Mouse (Mus musculus): ENCODE data around the gene Chrm1.
A peak's percentile ranks its signal among the peaks of the same experiment; 100 is the strongest.

Chrm1 gene

DNA sequence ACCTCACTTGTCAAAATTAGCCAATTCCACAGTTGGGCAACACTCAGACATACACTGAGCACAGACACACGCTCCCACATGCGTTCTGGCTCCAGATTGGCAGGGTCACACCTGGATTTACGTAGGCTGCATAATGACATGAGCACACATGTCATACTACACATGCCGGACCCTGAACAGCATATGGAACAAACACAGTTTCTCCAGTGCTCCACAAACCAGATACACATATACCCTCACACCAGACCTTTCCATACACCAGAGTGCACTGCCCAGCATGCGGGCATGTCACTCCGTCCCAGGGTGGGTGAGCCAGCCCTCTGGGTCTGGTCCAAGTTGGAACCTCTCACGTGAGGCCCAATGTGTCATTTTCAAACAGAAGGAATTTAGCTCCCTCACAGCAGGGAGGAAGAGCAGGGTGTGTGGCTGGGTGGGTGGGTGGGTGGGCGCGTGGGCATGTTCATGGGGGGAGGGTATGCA, at the start of gene Chrm1:
TSS of gene Chrm1 (plus strand) at position 430 of the 480 bp plus-strand sequence.
- DNase-seq = no peak

GRCm38 (mm10) chr19:8614343-8614742, 49.2 kb upstream of the Chrm1 start:
- no peak for DNase-seq

- no peak for DNase-seq
Measured at GRCm38 (mm10) chr19:8616314-8616713, 47.3 kb upstream of the Chrm1 start.

GRCm38 (mm10) chr19:8617904-8618303, 45.7 kb upstream of the Chrm1 start, which contains the start of gene Slc22a6:
Slc22a6 (plus strand) TSS chr19:8618039.
- DNase-seq = peak; percentile 59 to 76

DNA sequence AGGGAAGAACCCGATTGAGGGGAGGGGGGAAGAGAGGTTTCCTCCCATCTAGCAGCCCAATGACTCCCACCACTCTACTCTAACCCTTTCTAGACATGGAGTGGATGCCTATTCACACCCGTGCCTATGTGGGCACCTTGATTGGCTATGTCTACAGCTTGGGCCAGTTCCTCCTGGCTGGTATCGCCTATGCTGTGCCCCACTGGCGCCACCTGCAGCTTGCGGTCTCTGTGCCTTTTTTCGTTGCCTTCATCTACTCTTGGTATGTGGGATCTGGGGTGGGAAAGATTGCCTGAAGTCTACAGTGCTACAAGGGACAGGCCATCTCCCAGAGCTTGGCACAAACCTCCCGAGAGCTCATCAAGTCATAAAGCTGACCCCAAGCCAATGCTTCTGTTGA, 42.5 kb upstream of the Chrm1 start:
- DNase-seq = peak in 1 of 2 experiments; percentile 58

DNA sequence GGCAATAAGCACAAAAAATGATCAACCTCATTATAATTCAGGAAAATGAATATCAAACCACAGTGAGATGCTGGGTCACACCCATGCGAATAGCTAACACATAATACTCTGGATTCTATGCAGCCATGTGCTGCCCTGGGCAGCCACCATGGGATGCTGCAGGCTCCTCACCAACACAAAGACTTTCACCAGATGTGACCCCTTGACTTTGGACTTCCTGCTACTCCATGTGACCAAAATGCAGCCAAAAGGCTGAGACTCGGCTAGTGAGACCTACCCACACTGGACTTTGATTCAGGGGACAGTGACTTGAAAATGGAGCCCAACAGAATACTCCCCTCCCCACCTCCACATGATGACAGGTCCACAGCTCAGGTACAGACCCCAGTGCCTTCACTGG, 33.3 kb upstream of the Chrm1 start:
- DNase-seq = peak; percentile 82 to 83

DNA sequence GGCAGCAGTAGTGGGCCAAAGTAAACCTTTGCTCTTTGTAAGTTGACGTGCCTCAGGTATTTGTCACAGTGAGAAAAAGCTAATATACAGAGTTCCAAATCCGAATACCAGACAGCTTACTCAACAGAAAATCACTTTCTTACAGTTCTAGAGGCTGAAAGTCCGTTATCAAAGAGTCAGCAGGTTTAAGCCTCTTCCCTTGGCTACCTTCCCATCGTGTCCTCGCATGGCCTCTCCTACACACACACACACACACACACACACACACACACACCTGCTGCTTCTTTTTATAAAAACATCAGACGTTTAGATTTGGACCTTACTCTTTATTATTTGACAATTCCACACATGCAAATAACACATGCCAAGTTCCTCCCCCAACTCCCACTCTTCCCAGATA, 32.8 kb upstream of the Chrm1 start:
- DNase-seq = peak; percentile 68 to 79

- no peak for DNase-seq
Measured at GRCm38 (mm10) chr19:8632029-8632428, 31.6 kb upstream of the Chrm1 start.

- no peak for DNase-seq
Measured at GRCm38 (mm10) chr19:8642086-8642485, 21.5 kb upstream of the Chrm1 start.

- peak in 1 of 2 experiments; percentile 35 for DNase-seq
Measured at GRCm38 (mm10) chr19:8646393-8646792, 17.2 kb upstream of the Chrm1 start.

DNA sequence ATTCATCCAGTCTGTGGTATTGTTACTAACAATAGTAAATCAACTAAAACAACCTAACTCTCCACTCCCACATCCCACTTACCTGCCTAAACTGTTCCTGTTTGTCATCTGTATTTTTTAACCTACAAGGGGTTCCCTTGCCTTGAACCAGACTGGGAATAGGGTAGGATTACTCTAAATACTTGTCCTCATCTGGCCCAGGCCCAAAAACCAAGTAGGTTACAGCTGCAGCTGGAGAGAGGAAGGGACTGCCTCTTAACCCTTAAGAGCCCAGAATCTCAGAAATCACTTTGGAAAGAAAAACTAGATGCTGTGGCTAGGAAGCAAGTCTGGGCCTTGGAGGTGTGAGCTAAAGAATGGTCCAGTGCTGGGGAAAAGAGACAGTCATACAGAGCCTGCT, 7.8 kb upstream of the Chrm1 start:
- no peak for DNase-seq

GRCm38 (mm10) chr19:8656341-8656740, 7.2 kb upstream of the Chrm1 start:
- peak; percentile 20 to 29 for DNase-seq

GRCm38 (mm10) chr19:8661821-8662307, 1.7 kb upstream of the Chrm1 start:
- DNase-seq = no peak

DNA sequence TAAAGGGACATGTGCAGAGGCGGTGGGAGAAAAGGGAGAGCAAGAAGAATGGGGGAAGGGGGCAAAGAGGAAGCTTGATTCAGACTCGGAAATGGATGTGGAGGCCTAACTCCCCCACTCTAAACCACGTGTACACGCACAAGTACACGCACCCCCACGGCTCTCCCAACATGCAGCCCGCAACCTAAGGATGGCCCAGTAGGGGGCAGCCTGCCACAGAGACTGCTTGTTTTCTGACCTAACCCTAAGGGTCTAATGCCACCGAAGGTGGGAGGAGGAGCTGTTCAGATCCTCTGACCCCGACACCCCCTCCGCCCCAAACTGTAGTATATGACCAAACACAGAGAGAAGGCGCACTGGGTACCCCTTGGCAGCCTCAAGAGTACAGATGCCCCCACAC, 1.3 kb upstream of the Chrm1 start:
- DNase-seq = peak; percentile 22 to 60

DNA sequence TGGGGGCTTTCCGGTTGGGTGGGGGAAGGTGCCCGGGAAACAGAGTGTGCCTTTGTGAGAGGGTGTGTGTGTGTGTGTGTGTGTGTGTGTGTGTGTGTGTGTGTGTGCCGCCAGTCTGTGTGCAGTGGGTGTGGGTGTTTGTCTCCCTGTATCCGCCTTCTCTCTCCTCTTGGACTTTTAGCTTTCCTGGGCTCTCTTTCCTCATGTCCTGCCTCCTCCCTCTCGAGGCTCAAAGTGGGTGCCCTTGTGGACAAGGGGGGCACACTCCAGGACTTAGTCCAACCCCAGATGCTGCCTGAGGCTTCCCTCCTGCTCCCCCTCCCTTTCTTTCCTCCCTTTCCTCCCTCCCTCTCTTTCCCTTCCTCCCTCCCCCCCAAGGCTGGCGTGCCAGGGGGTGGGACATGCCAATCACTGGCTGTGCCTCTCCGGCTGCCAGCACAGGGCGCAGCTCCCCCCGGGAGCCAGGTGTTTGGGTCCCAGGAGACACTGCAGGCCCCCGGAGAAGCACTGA, 377 bp downstream of the Chrm1 start:
- DNase-seq = no peak

- DNase-seq = no peak
Measured at GRCm38 (mm10) chr19:8664859-8665258, 1.3 kb downstream of the Chrm1 start.

GRCm38 (mm10) chr19:8665746-8666145, 2.2 kb downstream of the Chrm1 start:
- DNase-seq = no peak

DNA sequence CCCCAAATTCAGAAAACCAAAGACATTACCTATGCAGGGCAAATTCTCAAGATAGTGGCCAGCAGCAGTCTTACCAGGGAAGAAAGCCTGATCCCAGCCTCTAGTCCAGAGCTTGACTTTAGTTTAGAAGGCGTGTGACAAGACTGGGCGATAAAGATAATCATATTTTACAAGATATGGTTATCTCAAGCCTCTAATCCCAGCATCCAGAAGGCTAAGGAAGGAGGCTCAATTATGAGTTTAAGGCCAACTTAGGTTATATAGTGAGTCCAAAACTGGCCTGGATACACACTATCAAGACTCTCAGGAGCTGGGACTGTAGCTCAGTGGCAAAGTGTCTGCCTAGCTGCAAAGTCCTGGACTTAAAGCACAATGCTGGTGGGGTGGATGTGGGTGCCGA, 9.3 kb downstream of the Chrm1 start:
- DNase-seq = no peak

DNA sequence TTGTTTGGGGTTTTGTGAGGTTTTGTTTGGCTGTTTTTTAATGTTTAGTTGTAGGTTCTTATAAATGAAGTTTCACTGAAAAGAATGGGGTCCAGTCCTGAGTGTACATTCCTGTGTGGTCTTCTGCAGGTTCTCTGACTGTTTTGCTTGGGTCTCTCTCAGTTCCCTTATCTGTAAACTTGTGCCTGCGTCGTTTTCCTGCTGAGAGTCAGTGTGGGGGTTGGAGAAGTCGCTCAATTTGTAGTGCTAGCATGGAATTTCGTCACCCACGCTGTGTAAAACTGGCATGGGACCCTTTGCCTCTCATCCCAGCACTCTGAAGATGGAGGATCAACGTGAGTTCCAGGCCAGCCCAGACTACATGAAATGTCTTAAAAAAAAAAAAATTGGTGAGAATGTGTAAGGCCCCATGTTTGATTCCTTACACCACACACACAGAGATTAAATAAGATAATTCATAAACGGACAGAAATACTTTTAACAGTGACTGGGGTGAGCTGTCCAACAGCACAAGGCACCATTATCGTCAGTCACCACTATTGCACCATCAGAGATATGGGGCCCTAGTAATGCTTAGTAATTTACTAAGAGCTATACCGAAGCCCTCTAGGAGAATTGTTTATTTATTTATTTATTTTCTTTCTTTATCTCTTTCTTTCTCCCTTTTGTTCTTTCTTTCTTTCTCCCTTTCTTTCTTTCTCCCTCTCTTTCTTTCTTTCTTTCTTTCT, 9.9 kb downstream of the Chrm1 start:
- no peak for DNase-seq

DNA sequence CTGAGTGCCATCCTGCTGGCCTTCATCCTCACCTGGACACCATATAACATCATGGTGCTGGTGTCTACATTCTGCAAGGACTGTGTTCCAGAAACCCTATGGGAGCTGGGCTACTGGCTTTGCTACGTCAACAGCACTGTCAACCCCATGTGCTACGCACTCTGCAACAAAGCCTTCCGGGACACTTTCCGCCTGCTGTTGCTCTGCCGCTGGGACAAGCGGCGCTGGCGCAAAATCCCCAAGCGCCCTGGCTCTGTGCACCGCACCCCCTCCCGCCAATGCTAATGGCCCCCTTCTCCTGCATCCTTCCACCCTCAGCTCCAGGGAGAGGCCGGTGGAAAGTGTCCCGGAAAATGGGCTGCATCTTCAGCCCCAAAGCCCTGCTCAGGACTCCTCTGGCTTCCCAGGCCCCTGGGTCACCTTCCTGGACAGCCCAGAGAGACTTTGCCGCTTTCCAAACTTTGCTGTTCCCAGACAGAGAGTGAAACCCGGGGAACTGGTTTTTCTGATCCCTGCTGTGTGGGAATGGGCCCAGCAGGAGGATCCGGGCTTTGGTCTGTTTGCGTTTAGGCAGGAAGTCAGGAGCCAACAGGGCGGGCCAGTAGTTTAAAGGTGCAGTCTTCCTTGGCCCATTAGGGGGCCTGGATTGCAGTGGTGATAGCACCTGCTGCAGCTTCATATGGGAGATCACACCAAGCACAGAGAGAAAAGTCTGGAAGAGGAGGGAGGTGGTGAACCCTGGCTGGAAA, 15.6 kb downstream of the Chrm1 start:
- peak in 1 of 2 experiments; percentile 34 for DNase-seq

DNA sequence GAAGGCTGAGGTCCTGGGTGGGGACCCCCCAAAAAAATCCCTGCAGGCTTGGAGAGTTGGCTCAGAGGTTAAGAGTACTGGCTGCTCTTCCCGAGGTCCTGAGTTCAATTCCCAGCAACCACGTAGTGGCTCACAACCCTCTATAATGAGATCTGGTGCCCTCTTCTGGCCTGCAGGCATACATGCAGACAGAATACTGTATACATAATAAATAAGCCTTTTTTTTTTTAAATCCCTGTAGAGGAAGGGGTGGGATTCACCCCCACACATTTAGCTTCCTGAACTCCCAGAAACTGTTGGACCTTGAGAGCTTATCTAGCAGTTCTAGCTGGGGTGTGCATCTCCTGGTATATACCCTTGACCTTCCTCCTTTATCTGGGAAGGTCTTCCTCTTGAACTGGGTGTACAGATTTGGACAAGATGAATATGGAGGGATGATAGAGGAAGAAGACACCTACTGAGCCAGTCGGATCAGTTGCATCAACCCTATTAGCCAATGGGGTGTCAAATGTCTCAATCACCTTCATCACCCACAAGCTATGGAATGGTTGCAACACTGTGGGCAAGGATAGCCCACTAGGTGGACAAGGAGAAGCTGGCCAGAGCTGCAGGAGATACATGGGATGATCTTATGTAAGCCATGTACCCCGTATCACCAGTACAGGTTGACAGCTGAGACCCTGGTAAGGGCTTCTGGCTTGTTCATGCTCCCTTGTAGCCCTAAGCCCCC, 18.2 kb downstream of the Chrm1 start:
- no peak for DNase-seq

DNA sequence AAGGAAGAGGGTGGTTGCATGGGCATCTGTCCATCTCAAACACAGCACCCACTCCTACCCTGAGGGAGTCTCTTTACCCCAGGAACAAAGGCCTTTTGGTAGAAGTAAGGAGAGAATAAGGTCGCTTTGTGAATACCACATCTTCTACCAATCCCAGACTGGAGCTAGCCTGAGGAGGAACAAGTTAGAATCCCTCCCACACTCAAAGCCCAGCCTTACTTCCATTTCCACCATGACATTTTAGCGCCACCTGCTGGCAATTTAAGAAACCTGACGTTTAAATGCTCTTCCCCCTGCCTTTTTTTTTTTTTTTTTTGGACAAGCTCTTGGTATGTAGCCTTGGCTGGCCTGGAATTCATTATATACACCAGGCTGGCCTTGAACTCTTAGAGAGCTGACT, 19.4 kb downstream of the Chrm1 start:
- peak; percentile 64 to 68 for DNase-seq

DNA sequence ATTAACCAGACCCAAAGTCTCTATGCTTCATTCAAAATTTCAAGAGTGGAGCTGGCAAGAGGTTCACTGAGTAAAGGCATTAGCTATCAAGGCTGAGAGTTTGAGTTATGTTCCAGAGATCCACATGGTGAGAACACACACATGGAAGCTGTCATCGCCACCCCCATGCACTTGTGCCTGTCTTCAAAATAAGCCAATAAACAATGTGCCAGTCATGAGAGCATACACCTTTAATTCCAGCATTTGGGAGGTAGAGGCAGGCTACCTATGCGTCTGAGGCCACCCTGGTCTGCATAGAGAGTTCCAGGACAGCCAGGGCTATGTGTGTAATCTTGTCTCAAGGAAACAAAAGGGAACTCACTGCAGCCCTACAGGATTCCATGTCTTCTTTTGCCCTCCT, 20.0 kb downstream of the Chrm1 start:
- no peak for DNase-seq
